Mouse (Mus musculus) heart, embryonic 14.5 days (tissue): ENCODE data around the gene Cblc. TPM values are rescaled to one million over a fixed set of nuclear protein-coding genes. Genes with fewer than 3 reads are reported as not detected.

Experiments used
- ATAC-seq: fragments of 200-750 bp; cut with Nextera tagmentation; 2 replicates; pipeline ENCODE4 v1.8.0; 2017; ENCODE audit warnings: low read depth, moderate TSS enrichment; ENCODE audit not compliant: insufficient number of reproducible peaks, insufficient read depth, low FRiP score
- H3K27ac ChIP-seq, 2 experiments: fragments of 200-500 bp in 1 of 2; fragments of 300-500 bp in 1 of 2; sonication (generic) in 1 of 2; replicated peaks in 1 of 2; 2 replicates each; pipeline ENCODE4 v1.5.1; 2012 to 2014; ENCODE audit warnings: low read depth in 2 of 2, low read length in 2 of 2, control low read depth in 1 of 2, mild to moderate bottlenecking in 1 of 2, mixed read lengths in 1 of 2; ENCODE audit not compliant: control insufficient read depth in 1 of 2, insufficient read depth in 1 of 2
- H3K27me3 ChIP-seq: fragments of 300-500 bp; sonication (generic); 2 replicates; pipeline ENCODE4 v1.6.1; 2014; ENCODE audit warnings: mild to moderate bottlenecking, low read length, control low read depth; ENCODE audit not compliant: control insufficient read depth, insufficient read depth
- H3K36me3 ChIP-seq: fragments of 300-500 bp; sonication (generic); 2 replicates; pipeline ENCODE4 v1.6.1; 2014; ENCODE audit warnings: mild to moderate bottlenecking, control low read depth, low read length, mixed read lengths; ENCODE audit not compliant: control insufficient read depth, insufficient read depth
- H3K4me1 ChIP-seq, 2 experiments: fragments of 200-500 bp in 1 of 2; fragments of 300-500 bp in 1 of 2; sonication (generic) in 1 of 2; 2 replicates each; pipeline ENCODE4 v1.6.1; 2012 to 2014; ENCODE audit warnings: low read length in 2 of 2, control low read depth in 1 of 2, mixed read lengths in 1 of 2; ENCODE audit not compliant: control insufficient read depth in 2 of 2, insufficient read depth in 2 of 2
- H3K4me2 ChIP-seq: fragments of 300-500 bp; sonication (generic); 2 replicates; pipeline ENCODE4 v1.6.1; 2014; ENCODE audit warnings: mild to moderate bottlenecking, low read length
- H3K4me3 ChIP-seq, 2 experiments: fragments of 200-500 bp in 1 of 2; fragments of 300-500 bp in 1 of 2; sonication (generic) in 1 of 2; 2 replicates each; pipeline ENCODE4 v1.5.1; 2012 to 2014; ENCODE audit warnings: low read length in 2 of 2, mild to moderate bottlenecking in 2 of 2, control low read depth in 1 of 2, low read depth in 1 of 2, moderate library complexity in 1 of 2; ENCODE audit not compliant: control insufficient read depth in 1 of 2, insufficient read depth in 1 of 2
- H3K9ac ChIP-seq: fragments of 300-500 bp; sonication (generic); 2 replicates; pipeline ENCODE4 v1.6.1; 2014; ENCODE audit warnings: mild to moderate bottlenecking, low read length
- H3K9me3 ChIP-seq: fragments of 300-500 bp; sonication (generic); 2 replicates; pipeline ENCODE4 v1.6.1; 2016; ENCODE audit warnings: low read length, control low read depth; ENCODE audit not compliant: control insufficient read depth
- WGBS: fragments of 180-500 bp; shearing (Covaris S2); extraction: QIAGEN DNeasy Blood & Tissue Kit; methylation state at CpG from one replicate; pipeline ENCODE4 v1.1.7; 2014; 5-methylcytosine and 5-hydroxymethylcytosine counted together
- polyA plus RNA-seq: library from polyadenylated mRNA; unstranded; fragments of >200 nt; fragmentation: Nextera tagmentation; extraction: Ambion mirVana; gene quantifications from 2 replicates; pipeline ENCODE4 v1.2.1, GENCODE M21; 2014

The Cblc gene
- polyA plus RNA-seq, 1 experiment from 2014 or later, result not detected

DNA sequence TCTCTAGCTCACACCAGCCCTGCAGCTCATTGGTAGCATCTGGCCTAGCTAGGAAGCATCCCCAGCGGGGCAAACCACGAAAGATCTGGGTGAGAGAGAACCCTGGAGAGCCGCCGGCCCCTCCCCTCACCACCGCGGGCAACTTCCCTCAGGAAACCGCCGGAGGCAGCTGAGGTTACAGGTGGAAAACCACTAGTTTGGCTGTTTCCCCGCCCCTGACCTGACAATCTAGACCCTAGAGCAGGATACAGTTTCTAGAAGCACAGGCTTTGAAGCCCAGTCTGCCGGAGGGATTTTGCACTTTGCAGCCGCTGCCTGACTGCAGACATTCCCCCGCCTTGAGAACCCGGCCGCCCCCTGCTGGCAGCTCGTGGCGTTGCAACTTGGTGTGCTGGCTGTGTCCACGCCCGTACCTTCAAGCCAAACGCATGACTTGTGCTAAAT lies 6.7 kb downstream of the Cblc start:
- Histone ChIP-seq H3K4me1 (peaks cover 0 to 3% of the 10 kb centered on the region in 2 experiments; a peak in 1 of 4 replicates), H3K9me3 (no peaks in the 10 kb centered on the region), H3K9ac (peak overlapping the region; percentile 75), H3K4me3 (peak overlapping the region; percentile 42), H3K27me3 (peaks cover 3% of the 10 kb centered on the region; the same call in 1 of the 2 replicates), H3K36me3 (no peaks in the 10 kb centered on the region), H3K27ac (0 out of 4 replicates have a peak overlapping the region, but pooled peaks of 1 of the 2 experiments have one; percentile 33), H3K4me2 (peak overlapping the region; percentile 86)
- 2% methylated on average over 19 of the region's 19 CpGs for WGBS
- 0 out of 2 replicates have a peak, but pooled peaks have one; percentile 16 for ATAC-seq

- Histone ChIP-seq H3K9ac (no peak overlapping the region), H3K36me3 (no peaks in the 10 kb centered on the region), H3K4me1 (peaks cover 0 to 3% of the 10 kb centered on the region in 2 experiments; a peak in 1 of 4 replicates), H3K4me3 (no peak overlapping the region), H3K27me3 (peaks cover 3% of the 10 kb centered on the region; the same call in 1 of the 2 replicates), H3K4me2 (no peak overlapping the region), H3K27ac (no peak overlapping the region), H3K9me3 (no peaks in the 10 kb centered on the region)
- no peak for ATAC-seq
- WGBS, result 44% methylated on average over 12 of the region's 12 CpGs
Measured at GRCm38 (mm10) chr7:19785874-19786458, 10.6 kb downstream of the Cblc start.

DNA sequence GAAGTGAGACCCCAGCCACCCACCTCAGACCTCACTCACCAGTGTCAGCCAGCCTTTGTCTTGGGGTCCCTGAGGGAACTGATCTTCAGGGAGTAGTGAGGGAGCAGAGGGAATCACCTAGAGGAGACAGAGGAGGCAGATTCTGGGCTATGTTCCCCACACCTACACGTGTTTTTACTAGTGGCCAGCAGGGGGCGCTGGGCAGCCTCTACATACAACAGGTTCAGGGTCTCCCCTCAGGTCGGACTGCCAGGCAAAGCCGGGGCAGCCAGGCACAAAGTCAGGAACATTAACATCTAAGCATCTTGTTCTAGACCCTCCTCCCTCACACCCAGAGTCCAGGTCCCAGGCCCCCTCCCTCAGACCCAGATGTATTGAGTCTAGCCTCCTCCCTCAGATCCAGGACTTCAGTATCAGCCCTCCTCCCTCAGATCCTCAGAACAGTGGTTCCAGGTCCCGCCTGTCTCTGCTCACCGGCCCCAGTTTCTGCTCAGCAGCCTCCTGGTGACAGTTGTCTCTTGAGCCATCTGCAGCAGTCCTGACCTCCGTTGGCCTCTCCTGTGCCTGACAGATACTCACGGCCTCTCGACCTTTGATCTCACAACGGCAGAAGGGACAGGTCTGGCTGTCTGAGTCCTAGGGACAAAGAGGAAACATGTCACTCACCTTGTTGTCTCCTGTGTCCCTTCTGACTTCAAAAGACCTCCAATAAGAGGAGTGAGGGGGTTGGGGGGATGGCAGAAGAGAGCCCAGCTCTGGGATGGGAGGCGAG lies 11.7 kb downstream of the Cblc start:
- H3K27ac ChIP-seq, result no peak overlapping the region
- H3K9ac ChIP-seq, result no peak overlapping the region
- no peaks in the 10 kb centered on the region for H3K36me3 ChIP-seq
- H3K4me1 ChIP-seq, result peaks cover 0 to 3% of the 10 kb centered on the region in 2 experiments; a peak in 1 of 4 replicates
- no peaks in the 10 kb centered on the region for H3K9me3 ChIP-seq
- no peaks in the 10 kb centered on the region for H3K27me3 ChIP-seq
- H3K4me2 ChIP-seq, result no peak overlapping the region
- WGBS, result 19% methylated on average over 11 of the region's 11 CpGs
- ATAC-seq, result no peak
- H3K4me3 ChIP-seq, result no peak overlapping the region

DNA sequence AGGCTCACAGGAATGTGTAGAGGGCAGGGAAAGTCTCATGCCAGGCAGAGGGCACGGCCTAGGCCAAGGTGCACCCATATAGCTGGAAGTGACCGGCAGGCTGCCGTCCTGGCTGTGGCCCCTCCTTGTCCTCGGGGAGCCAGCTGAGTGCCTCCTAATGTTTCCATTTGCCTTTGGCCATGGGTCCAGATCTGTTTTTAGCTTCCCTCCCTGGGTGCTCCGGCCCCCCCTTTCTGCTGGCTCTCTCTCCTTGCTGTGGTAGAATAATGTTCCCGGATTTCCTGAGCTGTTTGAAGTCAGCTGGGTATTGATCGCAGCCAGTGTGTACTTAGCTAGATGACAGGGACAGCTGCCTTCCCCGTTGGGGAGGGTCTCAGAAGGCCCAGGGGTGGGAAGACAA lies 13.0 kb downstream of the Cblc start:
- no peaks in the 10 kb centered on the region for H3K36me3 ChIP-seq
- H3K9ac ChIP-seq, result no peak overlapping the region
- WGBS, result 74% methylated on average over 8 of the region's 8 CpGs
- no peak overlapping the region for H3K27ac ChIP-seq
- no peaks in the 10 kb centered on the region for H3K4me1 ChIP-seq
- H3K4me2 ChIP-seq, result no peak overlapping the region
- H3K9me3 ChIP-seq, result no peaks in the 10 kb centered on the region
- ATAC-seq, result no peak
- H3K27me3 ChIP-seq, result no peaks in the 10 kb centered on the region
- no peak overlapping the region for H3K4me3 ChIP-seq

GRCm38 (mm10) chr7:19782645-19783044 lies 14.0 kb downstream of the Cblc start:
- no peaks in the 10 kb centered on the region for H3K9me3 ChIP-seq
- no peak overlapping the region for H3K4me2 ChIP-seq
- no peaks in the 10 kb centered on the region for H3K4me1 ChIP-seq
- no peak overlapping the region for H3K27ac ChIP-seq
- no peak overlapping the region for H3K4me3 ChIP-seq
- H3K27me3 ChIP-seq, result no peaks in the 10 kb centered on the region
- H3K9ac ChIP-seq, result no peak overlapping the region
- WGBS, result 89% methylated on average over 4 of the region's 4 CpGs
- ATAC-seq, result no peak
- no peaks in the 10 kb centered on the region for H3K36me3 ChIP-seq

GRCm38 (mm10) chr7:19781741-19782140 lies 14.9 kb downstream of the Cblc start:
- no peaks in the 10 kb centered on the region for H3K9me3 ChIP-seq
- H3K4me1 ChIP-seq, result no peaks in the 10 kb centered on the region
- H3K27ac ChIP-seq, result no peak overlapping the region
- no peak overlapping the region for H3K9ac ChIP-seq
- no peak overlapping the region for H3K4me2 ChIP-seq
- H3K27me3 ChIP-seq, result no peaks in the 10 kb centered on the region
- no peaks in the 10 kb centered on the region for H3K36me3 ChIP-seq
- H3K4me3 ChIP-seq, result no peak overlapping the region
- whole genome bisulfite sequencing, result 90% methylated on average over 7 of the region's 7 CpGs
- no peak for ATAC-seq

GRCm38 (mm10) chr7:19779903-19780302 lies 16.7 kb downstream of the Cblc start:
- H3K4me1 ChIP-seq, result no peaks in the 10 kb centered on the region
- H3K36me3 ChIP-seq, result no peaks in the 10 kb centered on the region
- H3K27ac ChIP-seq, result no peak overlapping the region
- no peak for ATAC-seq
- no peaks in the 10 kb centered on the region for H3K27me3 ChIP-seq
- H3K4me3 ChIP-seq, result no peak overlapping the region
- 69% methylated on average over 4 of the region's 4 CpGs for WGBS
- H3K4me2 ChIP-seq, result no peak overlapping the region
- no peaks in the 10 kb centered on the region for H3K9me3 ChIP-seq
- H3K9ac ChIP-seq, result no peak overlapping the region
